Mouse (Mus musculus): ENCODE results near the gene 4930518I15Rik. TPM values are rescaled to one million over a fixed set of nuclear protein-coding genes. Genes with fewer than 3 reads are reported as not detected.
"Not testable (repeated sequence)": the region's sequence is repeated elsewhere in the genome, so short reads cannot be mapped to it uniquely, and the experiment has no call there.

Gene 4930518I15Rik
- polyA plus RNA-seq (2015; fragmentation: Nextera tagmentation; extraction: Ambion mirVana) = 10.2 and 15.0 TPM in 2 replicates

DNA sequence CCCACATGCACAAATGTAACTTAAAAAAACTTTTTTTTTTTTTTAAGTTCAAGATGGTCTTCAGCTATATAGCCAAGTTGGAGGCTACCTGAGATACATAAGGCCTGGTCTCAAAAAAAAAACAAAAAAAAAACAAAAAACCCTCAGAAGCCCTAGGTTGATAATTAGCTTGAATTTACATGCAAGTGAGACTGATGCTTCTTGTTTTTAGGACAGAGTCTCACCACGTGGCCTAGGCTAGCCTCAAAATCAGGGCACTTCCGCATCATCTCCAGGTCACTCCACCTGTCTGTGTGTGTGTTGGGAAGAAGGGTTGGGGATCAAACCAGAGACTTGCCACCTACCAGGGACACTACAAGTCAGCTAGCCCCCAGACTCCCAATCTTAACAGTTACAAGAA, at the start of gene 4930518I15Rik:
Gene 4930518I15Rik (minus strand): TSS at position 112 of the 400 bp plus-strand sequence.
- peaks cover 14% of the 10 kb centered on the region for H3K4me1 ChIP-seq (replicated peaks; ENCODE audit: control insufficient read depth, insufficient read depth, low read length)
- H3K9me3 ChIP-seq (ENCODE audit: control insufficient read depth, low read length) = no peaks in the 10 kb centered on the region
- no peak within 1 kb of the TSS for H3K27ac ChIP-seq (ENCODE audit: low read length)
- ATAC-seq = no peak
- 89% methylated on average over 2 of the region's 2 CpGs for WGBS
- no peaks in the 10 kb centered on the region for H3K36me3 ChIP-seq (ENCODE audit: control insufficient read depth, insufficient read depth)
- no peak within 1 kb of the TSS for H3K9ac ChIP-seq (replicated peaks; ENCODE audit: low read depth, low read length)
- H3K4me3 ChIP-seq (replicated peaks; ENCODE audit: low read length) = no peak within 1 kb of the TSS
- H3K27me3 ChIP-seq (replicated peaks; ENCODE audit: control insufficient read depth, insufficient read depth, low read length) = no peaks in the 10 kb centered on the region
- no peak within 1 kb of the TSS for H3K4me2 ChIP-seq (ENCODE audit: low read length)

- H3K9me3 ChIP-seq (ENCODE audit: control insufficient read depth, low read length); H3K9ac ChIP-seq (replicated peaks; ENCODE audit: low read depth, low read length); H3K4me3 ChIP-seq (replicated peaks; ENCODE audit: low read length); H3K27ac ChIP-seq (ENCODE audit: low read length); H3K27me3 ChIP-seq (replicated peaks; ENCODE audit: control insufficient read depth, insufficient read depth, low read length); H3K4me1 ChIP-seq (replicated peaks; ENCODE audit: control insufficient read depth, insufficient read depth, low read length); ATAC-seq; H3K36me3 ChIP-seq (ENCODE audit: control insufficient read depth, insufficient read depth); H3K4me2 ChIP-seq (ENCODE audit: low read length): not testable (repeated sequence)
- WGBS = 44% methylated on average over 4 of the region's 4 CpGs
Observed at GRCm38 (mm10) chr2:156905931-156906330, 48.2 kb upstream of the 4930518I15Rik start.

- no peak overlapping the region for H3K27ac ChIP-seq (ENCODE audit: low read length)
- no peaks in the 10 kb centered on the region for H3K36me3 ChIP-seq (ENCODE audit: control insufficient read depth, insufficient read depth)
- no peak; the same call in 1 of the 2 replicates for ATAC-seq
- no peaks in the 10 kb centered on the region for H3K9me3 ChIP-seq (ENCODE audit: control insufficient read depth, low read length)
- H3K27me3 ChIP-seq (replicated peaks; ENCODE audit: control insufficient read depth, insufficient read depth, low read length) = no peaks in the 10 kb centered on the region
- H3K4me1 ChIP-seq (replicated peaks; ENCODE audit: control insufficient read depth, insufficient read depth, low read length) = no peaks in the 10 kb centered on the region; the same call in 1 of the 2 replicates
- no peak overlapping the region for H3K4me3 ChIP-seq (replicated peaks; ENCODE audit: low read length)
- 24% methylated on average over 6 of the region's 6 CpGs for WGBS
- H3K4me2 ChIP-seq (ENCODE audit: low read length) = no peak overlapping the region
- H3K9ac ChIP-seq (replicated peaks; ENCODE audit: low read depth, low read length) = no peak overlapping the region
Observed at GRCm38 (mm10) chr2:156904976-156905717, 47.4 kb upstream of the 4930518I15Rik start.

- no peak overlapping the region for H3K4me2 ChIP-seq (ENCODE audit: low read length)
- H3K9ac ChIP-seq (replicated peaks; ENCODE audit: low read depth, low read length) = no peak overlapping the region
- H3K27ac ChIP-seq (ENCODE audit: low read length) = no peak overlapping the region
- H3K9me3 ChIP-seq (ENCODE audit: control insufficient read depth, low read length) = no peaks in the 10 kb centered on the region
- WGBS = 42% methylated on average over 2 of the region's 2 CpGs
- ATAC-seq = no peak
- H3K36me3 ChIP-seq (ENCODE audit: control insufficient read depth, insufficient read depth) = no peaks in the 10 kb centered on the region
- no peaks in the 10 kb centered on the region for H3K27me3 ChIP-seq (replicated peaks; ENCODE audit: control insufficient read depth, insufficient read depth, low read length)
- H3K4me3 ChIP-seq (replicated peaks; ENCODE audit: low read length) = no peak overlapping the region
- H3K4me1 ChIP-seq (replicated peaks; ENCODE audit: control insufficient read depth, insufficient read depth, low read length) = no peaks in the 10 kb centered on the region; the same call in 1 of the 2 replicates
Observed at GRCm38 (mm10) chr2:156903367-156903766, 45.6 kb upstream of the 4930518I15Rik start.

DNA sequence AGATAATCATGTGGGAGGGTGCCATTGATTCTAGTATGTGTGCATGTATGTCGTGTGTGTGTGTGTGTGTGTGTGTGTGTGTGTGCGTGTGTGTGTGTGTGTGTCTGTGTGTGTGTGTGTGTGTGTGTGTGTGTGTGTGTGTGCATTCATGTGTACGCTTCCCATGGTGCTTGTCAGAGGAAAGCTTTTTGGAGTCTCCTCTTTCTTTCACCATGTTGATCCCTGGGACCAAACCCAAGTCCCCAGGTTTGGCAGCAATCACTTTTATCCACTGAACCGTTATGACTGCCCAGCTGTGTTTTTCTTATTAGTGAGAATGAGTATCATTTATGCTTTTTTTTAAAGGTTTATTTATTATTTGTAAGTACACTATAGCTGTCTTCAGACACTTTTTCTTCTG, 44.7 kb upstream of the 4930518I15Rik start:
- not testable (repeated sequence) for H3K36me3 ChIP-seq (ENCODE audit: control insufficient read depth, insufficient read depth); H3K9ac ChIP-seq (replicated peaks; ENCODE audit: low read depth, low read length)
- WGBS = 67% methylated on average over 4 of the region's 4 CpGs

DNA sequence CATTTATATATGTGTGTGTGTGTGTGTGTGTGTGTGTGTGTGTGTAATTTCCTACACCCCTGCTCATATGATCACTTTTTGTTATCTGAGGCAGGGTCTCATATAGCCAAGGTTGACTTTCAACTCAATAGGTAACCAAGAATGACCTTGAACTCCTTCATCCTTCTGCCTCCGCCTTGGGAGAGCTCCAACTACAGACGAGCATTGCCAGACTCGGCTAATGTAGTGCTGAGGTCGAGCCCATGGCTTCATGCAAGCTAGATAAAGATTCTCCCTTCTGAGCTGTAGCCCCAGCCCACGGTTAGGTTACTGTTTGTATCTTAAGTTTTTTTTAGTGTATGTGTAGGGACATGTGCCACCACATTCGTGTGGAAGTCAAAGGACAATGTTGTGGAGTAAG, 44.1 kb upstream of the 4930518I15Rik start:
- no peak overlapping the region for H3K27ac ChIP-seq (ENCODE audit: low read length)
- H3K27me3 ChIP-seq (replicated peaks; ENCODE audit: control insufficient read depth, insufficient read depth, low read length) = no peaks in the 10 kb centered on the region
- H3K4me2 ChIP-seq (ENCODE audit: low read length) = no peak overlapping the region
- ATAC-seq = no peak
- no peaks in the 10 kb centered on the region; the same call in 1 of the 2 replicates for H3K4me1 ChIP-seq (replicated peaks; ENCODE audit: control insufficient read depth, insufficient read depth, low read length)
- H3K9me3 ChIP-seq (ENCODE audit: control insufficient read depth, low read length) = no peaks in the 10 kb centered on the region
- no peaks in the 10 kb centered on the region for H3K36me3 ChIP-seq (ENCODE audit: control insufficient read depth, insufficient read depth)
- 71% methylated on average over 6 of the region's 6 CpGs for WGBS
- no peak overlapping the region for H3K4me3 ChIP-seq (replicated peaks; ENCODE audit: low read length)
- no peak overlapping the region for H3K9ac ChIP-seq (replicated peaks; ENCODE audit: low read depth, low read length)

More for the DNA sequence above, 44.7 kb upstream of the 4930518I15Rik start:
- not testable (repeated sequence) for H3K4me2 ChIP-seq (ENCODE audit: low read length); H3K27me3 ChIP-seq (replicated peaks; ENCODE audit: control insufficient read depth, insufficient read depth, low read length); H3K27ac ChIP-seq (ENCODE audit: low read length); H3K9me3 ChIP-seq (ENCODE audit: control insufficient read depth, low read length); H3K4me1 ChIP-seq (replicated peaks; ENCODE audit: control insufficient read depth, insufficient read depth, low read length); H3K4me3 ChIP-seq (replicated peaks; ENCODE audit: low read length); ATAC-seq

GRCm38 (mm10) chr2:156901344-156901743, 43.6 kb upstream of the 4930518I15Rik start:
- no peaks in the 10 kb centered on the region for H3K36me3 ChIP-seq (ENCODE audit: control insufficient read depth, insufficient read depth)
- no peaks in the 10 kb centered on the region; the same call in 1 of the 2 replicates for H3K4me1 ChIP-seq (replicated peaks; ENCODE audit: control insufficient read depth, insufficient read depth, low read length)
- H3K27ac ChIP-seq (ENCODE audit: low read length) = no peak overlapping the region
- no peaks in the 10 kb centered on the region for H3K9me3 ChIP-seq (ENCODE audit: control insufficient read depth, low read length)
- 76% methylated on average over 2 of the region's 2 CpGs for WGBS
- H3K4me2 ChIP-seq (ENCODE audit: low read length) = no peak overlapping the region
- no peaks in the 10 kb centered on the region for H3K27me3 ChIP-seq (replicated peaks; ENCODE audit: control insufficient read depth, insufficient read depth, low read length)
- H3K9ac ChIP-seq (replicated peaks; ENCODE audit: low read depth, low read length) = no peak overlapping the region
- H3K4me3 ChIP-seq (replicated peaks; ENCODE audit: low read length) = no peak overlapping the region
- ATAC-seq = no peak

GRCm38 (mm10) chr2:156899184-156899583, 41.4 kb upstream of the 4930518I15Rik start:
- 76% methylated on average over 4 of the region's 4 CpGs for WGBS
- ATAC-seq = no peak
- Histone ChIP-seq H3K4me1 (replicated peaks; ENCODE audit: control insufficient read depth, insufficient read depth, low read length) (no peaks in the 10 kb centered on the region), H3K27ac (ENCODE audit: low read length) (no peak overlapping the region), H3K4me3 (replicated peaks; ENCODE audit: low read length) (no peak overlapping the region), H3K27me3 (replicated peaks; ENCODE audit: control insufficient read depth, insufficient read depth, low read length) (no peaks in the 10 kb centered on the region), H3K9me3 (ENCODE audit: control insufficient read depth, low read length) (no peaks in the 10 kb centered on the region), H3K9ac (replicated peaks; ENCODE audit: low read depth, low read length) (no peak overlapping the region), H3K4me2 (ENCODE audit: low read length) (no peak overlapping the region), H3K36me3 (ENCODE audit: control insufficient read depth, insufficient read depth) (no peaks in the 10 kb centered on the region)

DNA sequence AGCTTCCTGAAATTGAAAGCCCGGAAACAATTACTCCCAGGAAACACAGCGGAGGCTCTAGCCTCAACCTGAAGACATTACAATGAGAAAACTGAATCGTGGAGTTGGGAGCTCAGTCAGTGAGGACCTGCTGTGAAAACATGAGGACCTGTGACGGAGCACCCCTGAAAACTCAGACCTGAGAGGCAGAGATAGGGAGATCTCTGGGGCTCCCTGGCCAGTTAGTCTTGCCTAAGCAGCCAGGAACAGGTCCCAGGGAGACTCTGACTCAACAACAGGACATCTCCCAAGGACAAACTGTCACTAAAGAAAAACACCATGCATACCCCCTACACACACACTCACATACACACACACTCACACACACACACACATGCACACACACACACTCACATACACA, 40.6 kb upstream of the 4930518I15Rik start:
- no peak for ATAC-seq

More for the DNA sequence above, 40.6 kb upstream of the 4930518I15Rik start:
- Histone ChIP-seq H3K9me3 (ENCODE audit: control insufficient read depth, low read length) (no peaks in the 10 kb centered on the region), H3K36me3 (ENCODE audit: control insufficient read depth, insufficient read depth) (no peaks in the 10 kb centered on the region), H3K4me1 (replicated peaks; ENCODE audit: control insufficient read depth, insufficient read depth, low read length) (no peaks in the 10 kb centered on the region), H3K27me3 (replicated peaks; ENCODE audit: control insufficient read depth, insufficient read depth, low read length) (no peaks in the 10 kb centered on the region), H3K9ac (replicated peaks; ENCODE audit: low read depth, low read length) (no peak overlapping the region), H3K4me3 (replicated peaks; ENCODE audit: low read length) (no peak overlapping the region), H3K27ac (ENCODE audit: low read length) (no peak overlapping the region), H3K4me2 (ENCODE audit: low read length) (no peak overlapping the region)
- 84% methylated on average over 4 of the region's 4 CpGs for WGBS
